In genomic region chr13:41206241-41206640, GRCm38 (mm10) we compare ENCODE assay signal across 29 mouse cellular contexts. TPM values are rescaled to one million over a fixed set of nuclear protein-coding genes. Genes with fewer than 3 reads are reported as not detected.
DNase-seq lines count a peak whose midpoint lies in the region; ATAC-seq lines count a peak whose summit lies in the region.
"Had no signal": no experiment of that assay in that cellular context is flagged by ENCODE, and none has a peak within 500 bp of the region (broad histone marks: within the 10 kb centered on the region; RNA-seq: fewer than 3 reads in every experiment).

No protein-coding gene starts in this region.

- H3K9ac ChIP-seq in heart, embryonic 11.5 days (ENCODE audit: low read depth, low read length) = no peak overlapping the region
- H3K9ac ChIP-seq: hindbrain, embryonic 15.5 days; limb, embryonic 13.5 days; liver, embryonic 12.5 days; midbrain, embryonic 12.5 days; neural tube, embryonic 15.5 days had no signal

- H3K4me2 ChIP-seq in heart, embryonic 11.5 days = no peak overlapping the region
- H3K4me2 ChIP-seq: hindbrain, embryonic 15.5 days; limb, embryonic 13.5 days; liver, embryonic 12.5 days; midbrain, embryonic 12.5 days; neural tube, embryonic 15.5 days had no signal

- H3K36me3 ChIP-seq in heart, embryonic 11.5 days (ENCODE audit: control insufficient read depth, insufficient read depth, low read length) = no peaks in the 10 kb centered on the region
- H3K36me3 ChIP-seq: hindbrain, embryonic 15.5 days; limb, embryonic 13.5 days; liver, embryonic 12.5 days; midbrain, embryonic 12.5 days; neural tube, embryonic 15.5 days had no signal

- peak; percentile 24 for DNase-seq in layer of hippocampus, adult 11-12 months (ENCODE audit: low spot score)
- no peak for DNase-seq in layer of hippocampus, postnatal 25 days (ENCODE audit: extremely low spot score in 1 of 2, low spot score in 1 of 2)
- peak; percentile 60 for DNase-seq in right cerebral cortex, adult 18-20 months
- DNase-seq in right cerebral cortex, postnatal 4 days = no peak
- peak; percentile 42 to 57 for DNase-seq in right cerebral cortex, adult 2 months (ENCODE audit: low spot score in 2 of 2)
- DNase-seq in testis, postnatal 14 days (ENCODE audit: low spot score) = peak; percentile 20
- no peak for DNase-seq in retina, embryonic 14.5 days (ENCODE audit: low spot score)
- DNase-seq: adrenal gland, postnatal 14 days; cerebellum, adult 11-12 months; cerebellum, postnatal 10 days; gastrocnemius, adult 2 months; kidney, adult 8-10 months; kidney, postnatal 14 days; lung, adult 18-20 months; lung, postnatal 14 days; spleen, adult 18-20 months; thymus, adult 18-20 months; thymus, postnatal 36 days had no signal

- H3K4me1 ChIP-seq in heart, embryonic 11.5 days (ENCODE audit: control insufficient read depth, insufficient read depth, low read length) = no peaks in the 10 kb centered on the region

- 78% methylated on average over 5 of the region's 5 CpGs for WGBS in heart, embryonic 11.5 days (ENCODE audit: insufficient replicate concordance)

- no peak overlapping the region for H3K27ac ChIP-seq in heart, embryonic 11.5 days (ENCODE audit: low read depth, low read length)
- H3K27ac ChIP-seq: forebrain, embryonic 10.5 days; gastrocnemius, adult 2 months; hindbrain, embryonic 15.5 days; left cerebral cortex, adult 2 months; limb, embryonic 13.5 days; liver, embryonic 12.5 days; midbrain, embryonic 12.5 days; neural tube, embryonic 15.5 days had no signal

- no peaks in the 10 kb centered on the region for H3K27me3 ChIP-seq in heart, embryonic 11.5 days (ENCODE audit: control insufficient read depth, insufficient read depth, low read length)
- H3K27me3 ChIP-seq: hindbrain, embryonic 15.5 days; liver, embryonic 12.5 days; midbrain, embryonic 12.5 days; neural tube, embryonic 15.5 days had no signal

- H3K9me3 ChIP-seq in heart, embryonic 11.5 days (replicated peaks; ENCODE audit: control insufficient read depth, low read length) = no peaks in the 10 kb centered on the region
- H3K9me3 ChIP-seq: forebrain, embryonic 10.5 days; hindbrain, embryonic 15.5 days; limb, embryonic 13.5 days; liver, embryonic 12.5 days; midbrain, embryonic 12.5 days; neural tube, embryonic 15.5 days had no signal

- no peak for ATAC-seq in heart, embryonic 11.5 days (replicated peaks; ENCODE audit: insufficient number of reproducible peaks, low FRiP score, low TSS enrichment)
- ATAC-seq: CD4-positive, CD25-positive, alpha-beta regulatory T cell, adult 4 months; forebrain, embryonic 16.5 days; liver, embryonic 12.5 days had no signal

- H3K4me3 ChIP-seq in heart, embryonic 11.5 days (ENCODE audit: low read depth, low read length) = no peak overlapping the region
- H3K4me3 ChIP-seq: forebrain, embryonic 10.5 days; gastrocnemius, adult 2 months; hindbrain, embryonic 15.5 days; left cerebral cortex, adult 2 months; limb, embryonic 13.5 days; liver, embryonic 12.5 days; midbrain, embryonic 12.5 days; neural tube, embryonic 15.5 days had no signal

RNA-seq across cellular contexts. Expression of gene Elovl2, which starts 14.0 kb away (rescaled TPM):
- total RNA-seq in layer of hippocampus, postnatal 25 days (2021) = 10 to 100 TPM; 21.9 to 22.4 TPM
- polyA plus RNA-seq in heart, embryonic 11.5 days (2014; fragmentation: Nextera tagmentation; extraction: Ambion mirVana) = 1.9 and 3.7 TPM in 2 replicates
- total RNA-seq: megakaryocyte, adult 5-6 weeks had no signal
- polyA plus RNA-seq: CD4-positive, CD25-positive, alpha-beta regulatory T cell, adult 4 months had no signal

RNA-seq across cellular contexts. Expression of gene Smim13, which starts 43.4 kb away (rescaled TPM):
- 100 to 1,000 TPM; 140 to 149 TPM for total RNA-seq in layer of hippocampus, postnatal 25 days (2021)
- polyA plus RNA-seq in heart, embryonic 11.5 days (2014; fragmentation: Nextera tagmentation; extraction: Ambion mirVana) = 8.7 and 12.9 TPM in 2 replicates

Comparison
In these comparisons a context has a peak if more than half of its experiments do, and no peak if none do; other contexts are left out.
1. DNase-seq: peak in layer of hippocampus, adult 11-12 months (single experiment), right cerebral cortex, adult 18-20 months (single experiment), right cerebral cortex, adult 2 months (2 of 2) and testis, postnatal 14 days (single experiment); none in layer of hippocampus, postnatal 25 days (0 of 2), right cerebral cortex, postnatal 4 days (single experiment) and retina, embryonic 14.5 days (single experiment).